Mouse (Mus musculus) CH12.LX (cell line): ENCODE results near the gene C77080.

Experiments
- CTCF ChIP-seq, 2 experiments: IDR thresholded peaks in 1 of 2; conservative IDR thresholded peaks in 1 of 2; 2 replicates each; pipeline ENCODE4 v1.5.1; 2011 to 2012; ENCODE audit warnings: low read depth in 2 of 2, low read length in 2 of 2, improper control_type of control experiment in 1 of 2, inconsistent platforms in 1 of 2, mild to moderate bottlenecking in 1 of 2, moderate library complexity in 1 of 2
- JUND ChIP-seq: conservative IDR thresholded peaks from 2 replicates; pipeline ENCODE4 v1.6.1; 2011; ENCODE audit warnings: low read depth, low read length, improper control_type of control experiment
- MAFK ChIP-seq: IDR thresholded peaks from 2 replicates; pipeline ENCODE4 v1.6.1; 2011; ENCODE audit warnings: low read length, improper control_type of control experiment; ENCODE audit not compliant: insufficient replicate concordance
- POLR2A ChIP-seq: IDR thresholded peaks from 2 replicates; pipeline ENCODE4 v1.6.1; 2011; ENCODE audit warnings: low read depth, mild to moderate bottlenecking, improper control_type of control experiment, low read length
- SIN3A ChIP-seq: IDR thresholded peaks from 2 replicates; pipeline ENCODE4 v1.6.1; 2012; ENCODE audit warnings: low read length, improper control_type of control experiment, inconsistent platforms
- ZKSCAN1 ChIP-seq: IDR thresholded peaks from 2 replicates; pipeline ENCODE4 v1.6.1; 2012; ENCODE audit warnings: low read depth, inconsistent platforms, low read length, improper control_type of control experiment, borderline replicate concordance

DNA sequence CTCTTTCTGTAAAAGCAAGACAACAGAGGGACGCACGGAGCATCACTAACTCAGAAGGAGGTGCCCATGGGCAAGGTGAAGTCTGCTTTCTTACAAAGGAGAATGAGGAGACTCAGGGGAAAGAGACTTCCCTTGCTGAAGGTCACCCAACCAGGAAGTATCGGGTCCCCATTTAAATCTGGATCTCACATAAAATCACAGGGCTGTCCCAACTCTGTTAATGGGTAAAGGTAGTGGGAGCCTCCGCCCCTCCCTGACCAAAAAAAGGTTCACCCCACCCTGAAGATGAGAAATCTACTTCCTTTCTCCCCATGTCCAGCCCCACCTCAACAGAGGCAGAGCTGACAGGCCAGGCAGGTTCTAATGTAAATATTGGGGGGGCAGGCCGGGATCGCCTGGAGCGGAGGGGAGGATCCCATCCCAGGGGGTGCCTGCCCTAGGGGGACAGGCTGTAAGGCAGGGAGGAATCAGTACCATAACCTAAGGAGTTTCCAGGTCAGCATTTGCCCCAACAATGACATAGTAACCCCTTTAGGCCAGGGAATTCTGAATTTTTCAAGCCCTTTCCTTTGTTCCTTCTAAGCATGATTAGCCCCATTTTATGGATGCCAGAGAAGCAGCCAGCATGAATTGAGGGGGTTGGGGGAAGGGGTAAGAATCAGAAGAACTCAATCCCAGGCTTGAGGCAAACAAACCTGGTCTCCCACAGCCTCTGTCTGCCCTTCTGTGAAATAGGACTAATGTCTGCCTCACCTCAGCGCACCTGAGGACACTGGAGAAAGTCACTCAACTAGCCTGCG, 28.4 kb downstream of the C77080 start:
- no peak for TF ChIP-seq POLR2A
- TF ChIP-seq SIN3A, result no peak
- no peak for TF ChIP-seq CTCF (conservative IDR thresholded peaks at IDR 0.05 in 1 of 2, IDR thresholded peaks at IDR 0.05 in 1 of 2; ENCODE audit: low read depth in 2 of 2, low read length in 2 of 2)
- TF ChIP-seq JUND, result no peak
- no peak for TF ChIP-seq ZKSCAN1
- no peak for TF ChIP-seq MAFK
